Mouse (Mus musculus) spleen, adult 2 months (tissue): ENCODE data around the gene Pax4. TPM values are rescaled to one million over a fixed set of nuclear protein-coding genes. Genes with fewer than 3 reads are reported as not detected.

Source experiments
- DNase-seq, 2 experiments: peaks; one replicate each; pipeline versions ENCODE4 v3.0.0 to v3.0.0-alpha.2; 2012 to 2021; ENCODE audit warnings: low spot score in 2 of 2, low read depth in 1 of 2
- H3K27ac ChIP-seq: fragments of 200-500 bp; 2 replicates; pipeline ENCODE4 v1.5.1; 2012; ENCODE audit warnings: low read length, inconsistent platforms; ENCODE audit not compliant: insufficient read depth
- H3K27me3 ChIP-seq: fragments of 200-500 bp; 2 replicates; pipeline ENCODE4 v1.6.1; 2012; ENCODE audit warnings: mild to moderate bottlenecking, moderate library complexity, low read length, inconsistent platforms; ENCODE audit not compliant: control insufficient read depth, insufficient read depth
- H3K36me3 ChIP-seq: fragments of 200-500 bp; 2 replicates; pipeline ENCODE4 v1.6.1; 2012; ENCODE audit warnings: mild to moderate bottlenecking, low read length, inconsistent platforms; ENCODE audit not compliant: control insufficient read depth, insufficient read depth
- H3K4me1 ChIP-seq: fragments of 200-500 bp; 2 replicates; pipeline ENCODE4 v1.6.1; 2011; ENCODE audit warnings: inconsistent platforms; ENCODE audit not compliant: control insufficient read depth, insufficient read depth, insufficient read length
- H3K4me3 ChIP-seq: fragments of 200-500 bp; 2 replicates; pipeline ENCODE4 v1.5.1; 2011; ENCODE audit warnings: mild to moderate bottlenecking, inconsistent platforms; ENCODE audit not compliant: insufficient read depth, insufficient read length; ENCODE audit errors: extremely low read depth
- CTCF ChIP-seq: fragments of 200-500 bp; IDR thresholded peaks from 2 replicates; pipeline ENCODE4 v1.5.1; 2011; ENCODE audit warnings: mild to moderate bottlenecking, inconsistent platforms; ENCODE audit not compliant: insufficient read depth, insufficient read length, insufficient replicate concordance; ENCODE audit errors: extremely low read depth
- POLR2A ChIP-seq: fragments of 200-500 bp; IDR thresholded peaks from 2 replicates; pipeline ENCODE4 v1.6.1; 2011; ENCODE audit warnings: low read depth, low read length, inconsistent platforms
- WGBS: fragments of 180-500 bp; shearing (Covaris S2); methylation state at CpG from one replicate; pipeline ENCODE4 v1.1.7; 2018; 5-methylcytosine and 5-hydroxymethylcytosine counted together
- polyA plus RNA-seq: library from polyadenylated mRNA; depleted of rRNA; stranded (reverse); fragments of >200 nt; gene quantifications from 2 replicates; pipeline ENCODE4 v1.2.3, GENCODE M21; 2012; rRNA removed

The Pax4 gene
- polyA plus RNA-seq, 1 experiment: not detected

DNA sequence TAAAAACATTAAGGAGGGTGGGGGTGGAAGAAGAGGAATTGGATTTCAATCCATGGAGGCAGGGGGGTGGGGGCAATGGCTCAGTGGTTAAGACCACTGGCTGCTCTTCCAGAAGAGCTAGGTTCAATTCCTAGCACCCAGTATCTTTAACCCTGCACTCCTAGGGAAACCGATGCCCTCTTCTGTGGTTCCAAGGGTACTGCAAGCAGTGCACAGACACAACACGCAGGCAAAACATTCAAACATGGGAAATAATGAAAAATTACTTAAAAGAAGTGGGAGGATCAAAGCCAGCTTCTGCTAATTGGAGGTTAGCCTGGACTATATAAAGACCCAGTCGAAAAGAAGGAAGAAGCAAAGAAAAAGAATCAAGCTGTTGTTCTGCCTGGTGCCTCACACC, 50.4 kb downstream of the Pax4 start:
- no peak for DNase-seq
- H3K27me3 ChIP-seq: peaks cover 9% of the 10 kb centered on the region
- WGBS: 88% methylated on average over 3 of the region's 3 CpGs

GRCm38 (mm10) chr6:28397681-28398203, 51.4 kb downstream of the Pax4 start, which contains the start of gene Zfp800:
Gene Zfp800 (minus strand): TSS chr6:28398005.
- H3K4me1 ChIP-seq: no peaks in the 10 kb centered on the region; the same call in 1 of the 2 replicates
- no peak for DNase-seq
- 2% methylated on average over 33 of the region's 33 CpGs for WGBS
- H3K36me3 ChIP-seq: no peaks in the 10 kb centered on the region
- peaks cover 9% of the 10 kb centered on the region for H3K27me3 ChIP-seq
- TF ChIP-seq CTCF: no peak
- TF ChIP-seq POLR2A: no peak
- H3K27ac ChIP-seq: no peak within 1 kb of the TSS
- H3K4me3 ChIP-seq: peak within 1 kb of the TSS; percentile 49

More for the DNA sequence above, 50.4 kb downstream of the Pax4 start:
- no peak for TF ChIP-seq CTCF
- no peak for TF ChIP-seq POLR2A
- no peak overlapping the region for H3K4me3 ChIP-seq
- H3K36me3 ChIP-seq: no peaks in the 10 kb centered on the region
- no peak overlapping the region for H3K27ac ChIP-seq
- no peaks in the 10 kb centered on the region; the same call in 1 of the 2 replicates for H3K4me1 ChIP-seq

GRCm38 (mm10) chr6:28396853-28397457, 52.2 kb downstream of the Pax4 start:
- Histone ChIP-seq H3K4me1 (no peaks in the 10 kb centered on the region; the same call in 1 of the 2 replicates), H3K27ac (no peak overlapping the region), H3K36me3 (no peaks in the 10 kb centered on the region), H3K4me3 (peak overlapping the region; percentile 49), H3K27me3 (peaks cover 9% of the 10 kb centered on the region)
- no peak for DNase-seq
- 3% methylated on average over 19 of the region's 19 CpGs for WGBS
- TF ChIP-seq CTCF: no peak
- TF ChIP-seq POLR2A: no peak

DNA sequence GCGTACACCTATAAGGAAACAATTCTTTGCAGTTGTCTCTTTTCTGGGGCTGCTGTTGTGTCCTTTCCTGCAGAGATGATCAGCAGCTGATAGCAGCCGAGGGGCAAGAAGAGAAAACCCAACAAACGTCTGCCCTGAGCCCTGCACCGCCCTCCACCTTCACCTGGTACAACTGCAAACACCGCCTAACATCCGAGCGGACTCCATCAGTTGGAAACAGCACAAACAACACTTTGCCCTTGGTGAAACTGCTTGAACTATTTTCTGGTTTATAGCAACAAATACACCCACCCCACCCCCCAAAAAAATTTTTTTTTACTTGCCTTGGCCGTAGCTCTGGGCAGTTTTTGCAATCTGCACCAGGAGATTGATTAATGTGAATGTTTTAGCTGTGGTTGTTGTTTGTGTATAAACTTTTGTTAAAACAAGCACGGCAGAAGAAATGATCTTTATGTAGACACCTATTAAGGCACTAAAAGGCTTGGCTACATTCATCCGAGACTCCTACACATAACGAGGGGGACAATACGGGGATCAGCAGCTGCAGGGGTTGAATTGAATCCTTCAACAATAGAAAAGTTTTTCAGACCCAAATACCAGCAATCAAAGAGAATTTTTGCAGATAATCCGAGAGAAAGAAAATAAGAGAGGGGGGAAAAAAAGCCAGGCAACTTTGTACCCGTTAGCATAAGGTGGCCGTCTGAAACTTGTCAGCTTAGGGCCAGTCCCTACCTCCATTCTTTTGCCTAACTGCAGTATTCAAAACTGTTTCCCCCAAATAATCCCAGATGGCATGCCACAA, 52.9 kb downstream of the Pax4 start:
- WGBS: 63% methylated on average over 15 of the region's 15 CpGs
- H3K27me3 ChIP-seq: peaks cover 9% of the 10 kb centered on the region
- no peak for TF ChIP-seq POLR2A
- no peak for TF ChIP-seq CTCF
- no peak overlapping the region for H3K4me3 ChIP-seq
- DNase-seq: no peak
- H3K36me3 ChIP-seq: no peaks in the 10 kb centered on the region
- H3K4me1 ChIP-seq: no peaks in the 10 kb centered on the region; the same call in 1 of the 2 replicates
- no peak overlapping the region for H3K27ac ChIP-seq

Other genes starting within 250 kb of the Pax4 start
- gene Zfp800, start 51.3 kb downstream of the Pax4 start, polyA plus RNA-seq: 4.6 and 6.6 TPM in 2 replicates
- 284 and 447 TPM in 2 replicates for gene Arf5, start 25.8 kb downstream of the Pax4 start, polyA plus RNA-seq
- gene Fscn3, start 21.6 kb downstream of the Pax4 start, polyA plus RNA-seq: not detected in 2 replicates
- gene Gcc1, start 21.0 kb downstream of the Pax4 start, polyA plus RNA-seq: 5.1 and 5.4 TPM in 2 replicates
- gene Snd1, start 25.8 kb upstream of the Pax4 start, polyA plus RNA-seq: 55.0 and 69.3 TPM in 2 replicates